Mouse (Mus musculus) common myeloid progenitor, adult 5-6 weeks (primary cell): ENCODE measurements around the gene Tas2r137. TPM values are rescaled to one million over a fixed set of nuclear protein-coding genes. Genes with fewer than 3 reads are reported as not detected.

Experiments used
- ATAC-seq: replicated peaks from 2 replicates; pipeline ENCODE4 v1.8.0; 2016; ENCODE audit warnings: low read depth, mild to moderate bottlenecking, moderate TSS enrichment, inconsistent platforms; ENCODE audit not compliant: poor library complexity, severe bottlenecking
- total RNA-seq: library from RNA; stranded (forward); fragments of 200-1000, 187-1606 nt; gene quantifications from 2 replicates; pipeline ENCODE4 v1.2.3, GENCODE M21; 2017

Tas2r137 gene
- not detected in 2 replicates for total RNA-seq

DNA sequence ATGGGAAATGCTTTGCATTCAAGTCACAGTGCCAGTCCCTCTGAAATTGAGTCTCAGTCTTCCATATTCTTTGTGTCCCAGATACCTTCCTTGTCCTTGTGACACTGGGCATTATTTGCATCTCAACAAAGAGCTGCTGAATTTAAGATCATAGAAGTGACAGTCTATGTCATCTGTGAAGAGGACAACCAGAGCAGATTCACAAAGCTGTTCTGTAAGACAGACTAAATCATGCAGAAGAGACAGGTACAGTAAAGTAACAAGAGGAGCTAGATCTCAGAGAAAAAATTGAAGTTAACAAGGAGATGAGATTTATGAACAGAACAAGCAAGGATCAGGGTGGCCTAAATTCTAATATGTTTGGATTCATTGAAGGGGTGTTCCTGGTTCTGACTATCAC lies at the start of gene Tas2r137:
TSS of gene Tas2r137 (plus strand) at position 301 of the 400 bp plus-strand sequence.
- ATAC-seq = no peak

DNA sequence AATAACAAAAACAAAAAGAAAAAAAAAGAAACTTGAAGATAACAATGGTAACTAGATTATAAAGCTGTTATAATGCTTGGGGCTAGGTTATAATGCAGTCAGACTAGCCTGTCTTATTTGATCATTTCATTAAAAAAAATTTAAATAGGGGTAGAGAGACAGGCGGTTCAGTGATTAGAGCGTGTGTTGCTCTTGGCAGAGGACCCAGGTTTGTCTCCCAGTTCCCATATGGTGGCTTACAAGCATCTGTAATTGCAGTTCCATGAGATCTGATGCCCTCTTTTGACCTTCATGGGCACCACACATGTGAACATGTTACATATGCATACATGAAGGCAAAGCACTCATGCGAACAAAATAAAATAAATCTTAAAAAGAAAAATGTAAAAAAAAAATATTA lies 49.8 kb upstream of the Tas2r137 start:
- no peak for ATAC-seq

- no peak for ATAC-seq
Observed at GRCm38 (mm10) chr6:40441755-40442154, 49.3 kb upstream of the Tas2r137 start.

- ATAC-seq = peak; percentile 37
Observed at GRCm38 (mm10) chr6:40443281-40443928, 47.6 kb upstream of the Tas2r137 start.

DNA sequence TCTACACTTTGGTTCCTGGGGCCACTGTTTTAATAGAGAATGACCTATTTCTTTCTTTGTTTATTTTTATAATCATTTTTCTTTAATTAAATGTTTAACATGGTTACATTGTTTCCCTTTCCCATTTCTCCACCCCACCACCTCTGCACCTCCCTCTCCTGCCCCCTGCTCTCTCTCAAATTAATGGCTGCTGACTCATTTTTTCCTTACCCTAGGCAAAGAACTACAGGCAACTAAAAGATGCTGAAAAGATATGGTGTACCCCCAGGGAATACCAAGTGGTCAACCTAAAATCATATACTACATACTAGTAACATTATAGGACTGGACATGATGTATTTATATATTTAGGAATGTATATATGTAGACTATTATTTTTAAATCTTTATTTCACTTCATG lies 42.4 kb upstream of the Tas2r137 start:
- no peak for ATAC-seq

DNA sequence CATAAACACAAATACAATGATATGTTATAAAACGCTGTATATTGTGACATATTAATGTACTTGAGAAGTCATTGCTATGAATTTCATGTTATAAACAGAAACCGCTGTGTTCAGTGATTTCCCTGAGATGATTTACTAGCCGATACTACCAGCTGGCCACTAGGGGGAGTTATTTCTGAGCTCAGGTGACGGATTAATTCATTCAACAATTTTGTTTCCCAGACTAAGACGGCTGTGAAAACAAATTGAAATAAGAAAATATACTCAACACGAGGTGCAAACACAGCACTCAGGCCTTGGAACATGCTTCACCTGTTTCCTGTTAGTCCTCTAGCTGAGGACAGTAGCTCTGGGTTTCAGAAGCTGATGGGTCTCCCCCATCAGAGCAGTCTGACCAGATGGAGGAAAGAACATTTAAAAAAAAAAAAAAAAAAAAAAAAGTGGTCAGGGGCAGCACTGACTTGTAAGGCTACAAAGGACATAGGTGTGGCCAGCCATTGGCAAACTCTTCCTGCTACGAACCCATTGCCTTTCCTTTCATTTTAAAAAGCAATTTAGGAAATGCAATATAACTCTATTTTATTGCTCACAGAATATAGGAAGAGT lies 36.5 kb upstream of the Tas2r137 start:
- ATAC-seq = peak; percentile 76; the same call in 1 of the 2 replicates

DNA sequence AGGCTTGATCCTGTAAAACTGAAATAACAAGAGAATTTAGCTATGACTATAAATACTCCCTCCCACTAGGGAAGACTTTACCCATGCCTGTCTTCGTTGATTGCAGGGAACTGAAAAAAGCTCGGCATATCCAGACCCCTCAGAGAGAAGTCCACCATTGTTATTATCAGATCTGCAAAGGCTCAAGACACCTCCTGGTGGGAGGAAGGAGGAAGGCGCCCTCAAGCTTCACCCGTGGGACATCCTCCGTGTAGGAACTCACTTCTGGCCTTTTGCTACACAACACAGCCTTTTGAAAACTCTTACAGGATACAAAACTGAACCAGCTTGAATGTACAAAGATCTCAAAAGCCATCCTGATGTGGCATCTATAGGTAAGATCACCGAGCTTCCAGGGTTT lies 25.3 kb upstream of the Tas2r137 start:
- peak; percentile 87 for ATAC-seq

DNA sequence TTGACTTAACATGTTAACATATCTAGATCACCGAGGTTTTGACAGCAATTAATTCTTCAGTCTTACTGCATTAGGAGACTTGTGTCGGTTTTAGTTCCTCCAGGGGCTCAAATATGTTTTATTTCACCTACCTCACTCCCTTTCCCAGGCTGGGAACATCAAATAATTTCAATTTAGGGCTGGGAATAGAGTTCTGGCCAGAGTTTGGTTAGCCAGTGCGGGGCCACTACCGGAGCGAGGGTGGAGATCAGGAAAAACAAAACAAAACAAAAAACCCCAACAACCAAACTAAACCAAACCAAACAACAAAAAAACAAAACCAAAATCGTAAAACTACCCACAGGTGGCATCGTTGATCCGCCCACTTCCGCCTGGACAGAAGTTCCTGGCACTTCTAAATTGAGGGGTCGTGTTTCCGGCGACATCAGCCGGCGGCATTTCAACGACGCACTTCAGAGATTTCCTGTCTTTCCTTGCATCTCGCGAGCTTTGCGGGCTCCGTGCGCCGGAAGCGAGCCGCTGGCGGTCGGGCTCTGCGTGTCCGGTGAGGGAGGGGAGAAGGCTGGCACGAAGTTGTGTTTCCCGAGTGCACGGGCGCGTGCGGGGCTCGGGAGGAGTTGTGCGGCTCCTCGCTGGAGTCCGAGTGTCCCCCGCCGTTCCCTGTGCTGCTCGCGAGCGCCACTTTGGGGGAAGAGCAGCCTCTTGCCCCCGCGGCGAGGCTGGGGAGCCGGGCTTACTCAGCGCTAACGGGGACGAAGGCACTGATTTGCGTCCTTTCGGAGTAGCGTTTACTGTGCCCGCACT lies 19.9 kb upstream of the Tas2r137 start, which contains the start of gene Ssbp1:
TSS of gene Ssbp1 (plus strand) at position 437 of the 804 bp plus-strand sequence.
- ATAC-seq = peak; percentile 98

DNA sequence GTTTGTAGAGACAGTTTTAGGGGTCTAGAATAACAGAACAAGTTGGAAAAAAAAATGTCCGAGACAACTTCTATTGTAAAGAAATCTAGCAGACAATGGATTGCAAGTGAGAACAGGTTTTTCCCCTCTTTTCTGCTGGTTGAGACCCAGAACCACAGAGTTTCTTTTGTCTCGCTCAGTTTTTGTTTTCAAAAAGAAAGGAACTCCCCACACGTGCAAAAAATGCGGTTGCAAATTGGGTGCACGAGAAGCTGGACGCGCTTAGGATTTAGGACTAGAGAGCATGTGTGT lies 19.4 kb upstream of the Tas2r137 start:
- ATAC-seq = no peak

DNA sequence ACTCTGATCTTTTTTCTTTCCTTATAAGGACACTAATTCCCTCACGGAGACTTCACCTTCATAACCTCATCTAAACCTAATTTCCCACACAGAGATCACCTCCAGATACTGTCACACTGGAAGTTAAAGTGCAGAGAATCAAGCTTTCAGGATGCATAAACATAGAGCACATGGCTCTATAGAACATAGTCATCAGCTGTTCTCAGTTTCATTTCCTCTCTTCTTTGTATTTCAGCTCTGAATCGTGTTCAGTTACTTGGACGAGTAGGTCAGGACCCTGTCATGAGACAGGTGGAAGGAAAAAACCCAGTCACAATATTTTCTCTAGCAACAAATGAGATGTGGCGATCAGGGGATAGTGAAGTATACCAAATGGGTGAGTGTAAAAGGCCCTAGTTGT lies 14.9 kb upstream of the Tas2r137 start:
- ATAC-seq = no peak

DNA sequence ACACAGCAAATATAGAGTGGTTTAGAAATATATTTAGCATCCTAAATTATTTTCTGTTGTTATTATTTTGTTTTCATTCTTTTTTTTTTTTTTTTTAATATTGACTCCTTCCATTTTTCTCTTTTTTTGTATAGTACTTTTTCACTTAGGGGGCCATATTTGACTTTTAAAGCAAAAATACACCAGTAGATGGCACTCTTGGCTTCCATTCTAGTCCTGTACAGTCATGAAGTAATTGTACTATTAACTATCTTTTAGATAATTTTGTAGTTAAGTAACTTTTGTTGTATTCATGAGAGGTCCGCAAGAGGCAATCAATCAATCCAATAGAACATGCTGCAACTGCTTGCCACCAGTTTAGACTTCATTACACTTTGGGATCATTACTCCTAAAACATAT lies 11.3 kb upstream of the Tas2r137 start:
- 0 out of 2 replicates have a peak, but pooled peaks have one; percentile 50 for ATAC-seq

DNA sequence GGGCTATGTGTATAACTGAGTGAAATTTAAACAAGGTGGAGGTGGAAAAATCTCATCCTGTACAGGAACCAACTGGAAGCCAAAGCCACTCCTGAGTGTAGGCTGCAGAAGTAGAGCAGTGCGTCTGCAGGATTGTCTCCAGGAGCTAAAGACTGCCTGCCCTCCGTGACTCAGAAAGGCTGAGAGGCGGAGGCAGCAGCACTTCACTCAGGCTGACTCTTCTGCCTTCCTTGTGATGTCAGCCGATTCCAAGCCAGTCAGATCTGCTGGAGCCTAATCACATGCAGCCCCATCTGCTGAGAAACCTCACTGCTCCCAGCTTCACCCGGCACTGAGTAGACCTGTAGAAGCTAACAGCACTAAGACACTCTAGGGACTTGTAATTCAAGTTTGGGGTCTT lies 8.7 kb upstream of the Tas2r137 start:
- no peak for ATAC-seq

DNA sequence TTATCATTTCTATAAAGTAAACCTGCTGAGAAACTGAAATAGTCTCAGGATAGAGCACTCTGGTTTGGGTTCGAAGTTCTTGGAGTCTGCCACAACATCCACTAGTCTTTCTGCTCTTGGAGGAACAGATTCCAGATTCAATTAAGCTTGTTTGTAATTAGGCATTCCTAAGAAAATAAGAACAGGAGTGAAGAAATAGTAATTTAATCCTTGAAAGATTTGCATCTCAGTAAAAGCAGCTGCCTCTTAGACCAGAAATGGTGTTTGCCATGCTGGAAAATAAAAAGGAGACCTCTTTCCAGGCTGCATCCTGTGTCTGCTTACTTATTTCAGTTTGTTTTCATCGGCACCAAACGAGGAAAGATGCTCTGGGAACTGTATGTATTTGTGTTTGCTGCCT lies 2.2 kb downstream of the Tas2r137 start, which contains the start of gene Tas2r108:
TSS of gene Tas2r108 (plus strand) at position 301 of the 400 bp plus-strand sequence.
- no peak for ATAC-seq

DNA sequence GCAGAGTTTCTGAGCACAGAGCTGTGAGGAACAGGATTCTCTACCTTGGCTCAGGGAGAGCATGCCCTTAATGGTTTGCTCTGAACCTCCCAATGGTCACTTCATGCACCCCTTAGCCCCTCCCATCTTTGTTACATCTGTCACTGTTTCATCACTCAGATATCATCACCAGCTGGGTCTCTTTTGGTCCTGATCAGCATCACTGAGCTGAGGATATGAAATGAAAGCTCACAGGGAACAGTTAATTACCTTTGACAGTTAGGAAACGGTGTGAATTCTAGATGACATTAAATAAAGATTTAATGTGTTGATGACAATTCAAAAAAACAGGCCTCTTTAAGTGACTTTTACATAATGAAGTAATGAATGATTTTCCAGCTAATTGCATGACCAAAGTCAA lies 28.4 kb downstream of the Tas2r137 start, which contains the start of gene Prss37:
TSS of gene Prss37 (minus strand) at position 101 of the 400 bp plus-strand sequence.
- no peak for ATAC-seq

Other genes starting within 250 kb of the Tas2r137 start
- 44.6 and 56.2 TPM in 2 replicates for gene Agk, start 166.1 kb upstream of the Tas2r137 start, total RNA-seq
- 4.1 and 6.6 TPM in 2 replicates for gene E330009J07Rik, start 55.1 kb upstream of the Tas2r137 start, total RNA-seq
- not detected in 2 replicates for gene Wee2, start 52.1 kb upstream of the Tas2r137 start, total RNA-seq
- 133 and 134 TPM in 2 replicates for gene Ssbp1, start 19.9 kb upstream of the Tas2r137 start, total RNA-seq
- gene Tas2r108, start 2.3 kb downstream of the Tas2r137 start, total RNA-seq = not detected in 2 replicates
- gene Prss37, start 28.3 kb downstream of the Tas2r137 start, total RNA-seq = not detected in 2 replicates
- not detected in 2 replicates for gene Olfr461, start 63.8 kb downstream of the Tas2r137 start, total RNA-seq
- not detected in 2 replicates for gene Olfr460, start 78.3 kb downstream of the Tas2r137 start, total RNA-seq
- gene Clec5a, start 94.6 kb downstream of the Tas2r137 start, total RNA-seq = 4.2 and 6.4 TPM in 2 replicates
- not detected in 2 replicates for gene Tas2r138, start 122.1 kb downstream of the Tas2r137 start, total RNA-seq
- gene Mgam, start 137.6 kb downstream of the Tas2r137 start, total RNA-seq = 0.14 and 1.1 TPM in 2 replicates